Mouse (Mus musculus): Measurements from ENCODE around the gene Ugt1a6b.
"Not testable (repeated sequence)": the region's sequence is repeated elsewhere in the genome, so short reads cannot be mapped to it uniquely, and the experiment has no call there.

GRCm38 (mm10) chr1:88129091-88129490 is 26.0 kb downstream of the Ugt1a6b start:
- not testable (repeated sequence) for TF ChIP-seq POLR2A (IDR thresholded peaks at IDR 0.05; ENCODE audit: insufficient read depth, low read depth, low read length); CTCF (IDR thresholded peaks at IDR 0.05); EP300 (IDR thresholded peaks at IDR 0.05; ENCODE audit: insufficient read depth, low read depth, low read length)

All from heart, adult 2 months (tissue).